Mouse (Mus musculus) v-Abl transformed pro-B cells (cell line): ENCODE data around the gene Asb14.
"Not testable (repeated sequence)": the region's sequence is repeated elsewhere in the genome, so short reads cannot be mapped to it uniquely, and the experiment has no call there.

Experiments used
- in situ Hi-C, 2 experiments: fragments of 400-800 bp; cut with MboI; formaldehyde crosslinking; loops; one replicate each; pipeline ENCODE4 v1.15.1; 2025; ENCODE audit not compliant: unreplicated experiment in 2 of 2

Asb14 gene

DNA sequence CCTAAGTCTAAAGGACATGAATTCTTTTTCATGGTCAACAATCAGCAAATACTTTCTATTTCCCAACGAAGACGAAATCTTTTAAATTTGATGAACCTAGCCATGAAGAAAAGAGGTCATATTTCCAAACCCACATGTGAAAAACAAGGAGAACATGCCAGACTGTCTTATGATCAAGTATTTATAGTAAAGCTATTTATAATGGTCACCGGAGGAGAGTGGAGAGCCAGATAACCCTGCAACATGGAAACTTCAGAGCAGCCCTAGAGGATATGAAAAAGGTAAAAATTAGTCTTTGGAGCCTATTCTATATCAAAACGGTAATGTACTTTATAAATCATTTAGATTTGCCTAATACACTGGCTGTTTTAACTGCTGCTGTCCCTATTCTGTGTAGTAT lies at the start of gene Asb14:
Gene Asb14 (plus strand): TSS at position 166 of the 400 bp plus-strand sequence.
- in situ Hi-C loops = no loop called here

DNA sequence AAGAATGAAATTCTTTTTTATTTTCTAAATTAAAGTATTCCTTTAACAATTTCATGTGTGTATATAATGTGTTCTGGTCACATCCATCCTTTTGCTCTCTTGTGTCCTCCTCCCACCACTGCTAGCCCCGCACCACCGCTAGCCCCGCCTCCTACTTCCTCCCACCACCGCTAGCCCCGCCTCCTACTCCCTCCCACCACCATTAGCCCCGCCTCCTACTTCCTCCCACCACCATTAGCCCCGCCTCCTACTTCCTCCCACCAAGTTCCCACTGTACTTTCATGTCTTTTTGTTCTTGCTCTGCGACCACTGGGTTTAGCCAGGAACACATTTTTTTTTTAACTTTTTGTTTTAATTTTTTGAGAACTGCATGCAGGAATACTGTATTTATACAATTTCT lies 41.3 kb upstream of the Asb14 start:
- in situ Hi-C loops = no loop called here

DNA sequence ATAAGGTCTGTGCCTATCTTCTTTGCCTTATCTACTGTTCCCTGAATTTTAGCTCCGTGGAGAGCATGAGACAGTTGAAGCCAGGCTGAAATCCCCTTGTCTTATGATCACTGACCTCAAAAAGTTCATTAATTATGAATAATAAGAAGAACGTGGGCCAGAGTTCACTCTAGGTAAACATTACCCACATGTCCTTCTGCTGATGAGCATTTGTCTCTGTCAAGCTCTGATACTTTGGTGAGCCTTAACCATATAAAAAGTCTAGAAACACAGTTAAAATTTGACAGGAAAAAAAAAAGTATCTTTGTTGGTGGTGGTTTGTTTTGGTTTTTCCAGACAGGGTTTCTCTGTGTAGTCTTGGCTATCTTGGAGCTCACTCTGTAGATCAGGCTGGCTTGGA lies 40.3 kb upstream of the Asb14 start:
- in situ Hi-C loops = no loop called here

DNA sequence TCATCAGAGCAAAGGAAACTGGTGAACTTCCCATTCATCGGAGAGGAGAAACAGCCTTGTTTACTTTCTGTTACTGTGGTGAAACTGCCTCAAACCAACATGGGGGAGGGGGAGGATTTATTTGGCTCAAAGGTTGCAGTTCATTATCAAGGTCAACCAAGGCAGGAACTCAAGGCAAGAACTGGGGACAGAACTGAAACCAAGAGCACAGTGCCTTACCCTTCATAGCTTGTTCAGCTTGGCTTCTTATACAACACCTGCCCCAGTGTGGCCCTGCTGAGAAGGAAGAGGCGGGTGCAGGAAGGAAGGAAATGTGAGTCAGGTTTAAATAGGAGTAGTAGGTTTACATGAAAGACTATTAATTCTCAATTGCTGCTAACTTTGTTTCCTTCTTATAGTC lies 36.0 kb upstream of the Asb14 start:
- in situ Hi-C loops = no loop called here

DNA sequence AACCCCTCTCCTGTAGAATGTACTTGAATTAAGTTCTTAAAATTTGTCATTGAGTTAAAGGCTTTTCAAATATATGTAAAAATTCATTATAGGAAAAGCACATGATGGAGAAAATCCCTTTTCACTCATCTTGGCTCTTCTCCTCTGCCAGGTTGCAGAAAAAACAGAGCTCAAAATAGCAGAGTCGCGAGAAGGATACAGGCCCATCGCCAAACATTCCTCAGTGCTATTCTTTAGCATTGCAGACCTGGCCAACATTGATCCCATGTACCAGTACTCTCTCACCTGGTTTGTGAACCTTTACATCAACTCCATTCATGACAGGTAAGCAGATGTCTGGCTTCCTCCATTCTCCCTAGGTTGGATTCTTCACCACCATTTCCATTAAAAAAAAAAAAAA lies 35.3 kb upstream of the Asb14 start:
- in situ Hi-C loops = no loop called here

DNA sequence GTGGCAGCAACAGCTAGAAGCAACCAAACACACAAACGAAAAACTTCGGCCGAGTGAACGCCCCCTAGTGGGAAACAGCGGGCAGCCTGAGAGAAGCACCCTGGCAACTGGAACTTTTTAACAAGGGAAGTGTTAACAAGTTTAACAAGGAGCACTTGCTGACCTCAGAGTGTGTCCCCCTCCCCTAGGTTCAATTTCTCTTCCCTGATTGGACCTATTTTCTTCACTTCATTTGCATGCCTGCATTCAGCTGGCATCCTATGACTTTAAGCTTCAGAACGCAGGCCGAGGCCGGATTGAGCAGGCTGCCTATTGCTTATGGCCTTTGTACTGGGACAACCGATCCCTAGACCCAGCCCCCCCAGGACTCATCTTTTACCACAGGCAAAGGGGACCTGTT lies 27.0 kb upstream of the Asb14 start:
- in situ Hi-C loops = no loop called here

DNA sequence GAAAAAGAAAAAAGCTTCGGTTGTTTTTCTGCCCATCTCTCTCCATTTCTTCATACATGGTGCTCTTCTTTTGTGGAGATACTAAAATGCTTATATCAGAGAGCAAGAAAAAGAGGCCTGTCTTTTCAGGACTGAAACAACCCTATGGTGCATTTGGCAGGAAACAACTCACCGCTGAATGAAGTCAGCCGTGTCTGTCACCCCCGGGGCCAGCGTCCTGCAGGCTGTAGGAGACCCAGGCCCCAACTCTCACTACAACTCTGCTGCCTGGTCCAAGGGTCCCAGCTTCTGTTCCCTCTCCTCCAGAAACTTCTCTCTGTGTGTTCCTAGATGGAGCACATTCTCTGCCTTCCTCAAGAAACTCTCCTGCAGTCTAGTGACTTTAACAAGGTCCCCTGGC lies 26.1 kb upstream of the Asb14 start:
- in situ Hi-C loops = no loop called here

DNA sequence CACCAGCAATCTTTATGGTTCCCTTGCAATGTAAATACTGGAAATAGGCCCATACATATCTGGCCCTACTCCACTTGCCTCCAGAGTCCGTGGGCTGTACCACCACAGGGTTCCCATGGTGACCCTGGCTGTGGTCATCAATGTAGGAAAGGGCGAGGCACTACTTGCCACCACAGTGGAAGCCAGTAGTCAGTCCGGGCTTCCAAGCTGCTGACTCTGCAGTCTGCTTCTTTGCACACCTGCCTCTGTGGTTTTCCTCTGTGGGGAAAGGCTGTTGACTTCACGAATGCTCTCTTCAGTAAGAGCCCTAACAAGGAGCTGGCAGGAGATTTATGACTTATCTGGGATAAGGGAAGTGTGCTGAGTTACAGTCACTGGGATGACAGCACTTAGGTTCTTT lies 15.6 kb upstream of the Asb14 start:
- in situ Hi-C loops = no loop called here

DNA sequence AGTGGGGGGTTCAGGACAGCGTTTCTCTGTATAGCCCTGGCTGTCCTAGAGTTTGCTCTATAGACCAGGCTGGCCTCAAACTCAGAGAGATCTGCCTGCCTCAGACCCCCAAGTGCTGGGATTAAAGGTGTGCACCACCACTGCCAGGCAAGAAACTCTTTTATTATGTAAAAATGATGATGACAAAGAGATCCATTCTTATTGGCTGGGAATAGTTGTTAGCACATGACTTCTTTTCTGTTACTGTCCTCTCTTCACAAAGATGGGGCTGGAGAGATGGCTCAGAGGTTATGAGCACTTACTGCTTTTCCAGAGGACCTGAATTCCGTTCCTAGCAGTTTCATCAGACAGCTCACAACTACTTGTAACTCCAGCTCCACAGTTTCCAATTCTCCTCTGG lies 14.4 kb upstream of the Asb14 start:
- in situ Hi-C loops = no loop called here

DNA sequence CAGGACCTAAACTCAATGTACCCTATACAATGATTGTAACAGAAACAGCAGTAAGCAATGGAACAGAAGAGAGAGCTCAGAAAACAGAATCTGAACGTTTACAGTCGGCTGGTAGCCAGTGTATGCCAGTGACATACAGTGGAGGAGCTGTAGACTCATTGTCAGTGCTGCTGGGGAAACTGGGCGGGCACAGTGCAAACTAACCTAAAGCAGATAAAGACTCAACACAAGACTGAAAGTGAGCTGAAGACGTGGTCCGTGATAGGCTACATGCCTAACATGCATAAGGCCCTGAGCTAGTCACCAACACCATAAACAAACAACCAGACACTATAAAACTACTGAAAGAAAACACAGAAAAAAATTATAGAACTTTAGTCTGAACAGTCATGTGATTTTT lies 12.7 kb upstream of the Asb14 start:
- in situ Hi-C loops = no loop called here

DNA sequence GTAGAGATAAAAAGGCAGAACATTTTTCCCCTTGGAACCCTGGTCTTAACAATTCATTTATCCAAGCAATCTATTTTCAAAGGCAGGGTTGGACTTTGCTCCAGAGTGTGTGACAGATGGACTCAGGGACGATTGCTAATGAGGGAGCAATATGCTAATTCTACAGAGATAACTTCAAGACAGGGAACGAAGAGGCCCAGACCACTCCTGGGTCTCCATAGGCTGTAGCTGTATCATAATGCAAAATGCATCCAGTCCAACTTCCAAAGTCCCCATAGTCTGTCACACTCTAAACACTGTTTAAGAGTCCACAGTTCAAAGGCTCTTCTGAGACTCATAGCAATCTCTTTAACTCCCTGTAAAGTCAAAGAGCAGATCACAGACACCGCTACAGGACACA lies 7.1 kb upstream of the Asb14 start:
- in situ Hi-C loops = no loop called here

DNA sequence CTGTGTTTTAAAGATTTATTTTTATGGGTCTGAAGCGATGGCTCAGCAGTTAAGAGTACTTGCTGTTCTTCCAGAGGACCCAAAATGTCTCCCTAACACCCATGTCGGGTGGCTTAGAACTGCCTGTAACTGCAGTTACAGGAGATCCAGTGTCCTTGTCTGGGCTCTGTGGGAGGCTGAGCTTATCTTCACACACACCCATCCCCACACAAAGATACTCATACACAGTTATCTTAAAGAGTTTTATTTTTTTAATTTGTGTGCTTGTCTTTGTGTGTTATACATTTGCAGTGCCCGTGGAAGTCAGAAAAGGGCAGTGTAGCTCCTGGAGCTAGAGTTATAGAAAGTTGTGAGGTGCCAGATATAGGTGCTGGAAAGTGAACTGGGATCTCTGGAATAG lies 3.6 kb upstream of the Asb14 start:
- in situ Hi-C loops = no loop called here

DNA sequence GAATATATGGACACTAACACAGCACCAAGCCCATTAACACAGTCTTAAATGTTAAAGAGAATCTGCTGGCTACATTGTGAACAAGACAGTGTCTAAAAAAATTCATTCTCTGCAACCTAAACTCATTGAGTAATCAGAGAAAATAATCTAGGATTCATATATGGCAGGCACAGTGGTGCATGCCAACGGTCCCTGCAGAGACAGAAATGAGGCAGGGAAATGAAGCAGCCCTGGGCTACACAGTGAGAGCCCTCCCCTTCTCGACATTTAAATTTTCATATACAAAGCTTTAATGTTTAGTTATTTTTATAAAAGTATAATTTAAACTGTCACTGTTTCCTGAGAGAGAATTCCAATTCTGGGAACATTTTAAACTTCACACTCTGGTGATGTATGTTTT lies 5.1 kb downstream of the Asb14 start:
- in situ Hi-C loops = loop anchor here in 1 of 2 experiments (5.0 kb wide), 1 partner anchor 43 kb away; no protein-coding TSS in a partner anchor

DNA sequence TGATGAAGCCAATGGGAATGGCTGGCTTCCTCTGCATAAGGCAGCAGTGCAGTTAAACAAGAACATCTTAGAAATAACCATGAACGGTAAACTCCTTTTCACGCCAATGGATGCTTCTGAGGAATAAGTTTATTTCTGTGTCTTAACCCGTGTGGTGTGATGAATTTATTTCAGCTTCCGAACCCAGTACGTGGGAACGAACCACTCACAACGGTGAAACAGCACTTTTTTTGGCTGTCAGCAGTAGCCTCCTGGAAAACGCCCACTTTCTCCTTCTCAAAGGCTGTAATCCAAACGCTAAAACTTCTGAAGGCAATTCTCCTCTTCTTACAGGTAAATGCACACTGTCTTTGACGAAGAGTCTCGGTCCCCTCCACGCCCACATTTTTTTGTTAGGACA lies 6.5 kb downstream of the Asb14 start:
- in situ Hi-C loops = no loop called here

DNA sequence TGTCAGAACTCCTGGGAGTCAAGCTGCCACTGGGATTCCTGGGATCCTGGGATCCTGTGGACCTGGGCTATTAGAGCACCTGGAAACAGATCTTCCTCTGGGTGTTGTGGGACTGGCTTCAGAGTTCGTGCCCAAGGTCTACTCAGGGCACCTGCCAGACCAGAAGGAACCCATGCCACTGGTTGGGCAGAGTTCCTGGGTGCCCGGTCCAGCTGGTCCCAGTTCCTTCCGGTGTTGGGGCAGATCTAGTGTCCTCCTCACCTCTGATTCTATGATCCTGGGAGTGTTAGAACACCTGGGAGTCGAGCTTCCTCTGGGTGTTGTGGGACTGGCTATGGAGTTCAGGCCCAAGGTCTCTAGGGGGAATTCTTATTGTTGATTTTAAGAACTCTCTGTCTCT lies 13.0 kb downstream of the Asb14 start:
- in situ Hi-C loops = no loop called here

DNA sequence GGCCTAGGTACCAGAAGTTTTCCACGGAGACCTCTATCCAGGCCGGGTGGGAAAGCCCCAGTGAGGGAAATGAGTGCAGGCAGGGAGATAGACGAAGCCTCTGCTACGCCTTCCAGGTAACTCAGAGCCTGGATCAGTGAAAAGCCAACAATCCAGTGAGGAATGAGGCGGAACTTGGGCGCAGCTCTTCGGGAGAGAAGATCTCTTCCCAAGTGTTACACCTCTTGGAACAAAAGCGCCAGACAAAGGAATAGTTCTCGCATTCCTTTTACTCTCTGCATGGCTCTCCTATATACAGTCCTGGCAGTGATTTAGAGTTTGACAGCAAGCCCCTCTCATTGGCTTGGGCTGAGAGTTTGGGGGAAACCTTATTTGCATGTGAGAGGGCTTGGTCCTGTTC lies 16.1 kb downstream of the Asb14 start:
- in situ Hi-C loops = not testable (repeated sequence)

DNA sequence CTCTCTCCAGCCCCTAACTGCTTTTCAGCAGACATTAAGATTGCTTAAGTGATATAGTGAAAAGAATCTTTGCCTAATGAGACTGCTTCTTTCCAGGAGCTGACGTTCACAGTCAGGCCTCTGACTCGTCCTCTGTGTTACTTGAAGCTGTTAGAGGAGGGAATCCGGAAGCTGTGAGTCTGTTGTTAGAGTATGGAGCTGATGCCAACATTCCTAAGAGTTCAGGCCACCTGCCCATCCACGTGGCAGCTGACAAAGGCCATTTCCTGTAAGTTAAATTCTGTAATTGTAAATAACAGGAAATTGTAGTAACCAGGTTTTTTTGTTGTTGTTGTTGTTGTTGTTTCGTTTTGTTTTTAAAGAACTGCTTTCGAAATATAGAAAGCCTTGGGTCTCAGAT lies 16.8 kb downstream of the Asb14 start:
- in situ Hi-C loops = no loop called here

DNA sequence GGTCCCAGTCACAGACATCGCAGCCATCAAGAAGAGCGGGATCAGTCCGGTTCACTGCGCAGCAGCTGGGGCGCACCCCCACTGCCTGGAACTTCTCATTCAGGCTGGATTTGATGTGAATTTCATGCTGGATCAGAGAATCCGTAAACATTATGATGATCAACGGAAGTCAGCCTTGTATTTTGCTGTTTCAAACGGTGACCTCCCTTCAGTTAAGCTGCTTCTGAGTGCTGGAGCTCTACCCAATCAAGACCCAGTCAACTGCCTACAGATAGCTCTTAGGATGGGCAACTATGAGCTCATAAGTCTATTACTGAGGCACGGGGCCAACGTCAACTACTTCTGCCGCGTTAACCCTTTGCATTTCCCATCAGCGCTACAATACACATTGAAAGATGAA lies 17.5 kb downstream of the Asb14 start:
- in situ Hi-C loops = no loop called here

DNA sequence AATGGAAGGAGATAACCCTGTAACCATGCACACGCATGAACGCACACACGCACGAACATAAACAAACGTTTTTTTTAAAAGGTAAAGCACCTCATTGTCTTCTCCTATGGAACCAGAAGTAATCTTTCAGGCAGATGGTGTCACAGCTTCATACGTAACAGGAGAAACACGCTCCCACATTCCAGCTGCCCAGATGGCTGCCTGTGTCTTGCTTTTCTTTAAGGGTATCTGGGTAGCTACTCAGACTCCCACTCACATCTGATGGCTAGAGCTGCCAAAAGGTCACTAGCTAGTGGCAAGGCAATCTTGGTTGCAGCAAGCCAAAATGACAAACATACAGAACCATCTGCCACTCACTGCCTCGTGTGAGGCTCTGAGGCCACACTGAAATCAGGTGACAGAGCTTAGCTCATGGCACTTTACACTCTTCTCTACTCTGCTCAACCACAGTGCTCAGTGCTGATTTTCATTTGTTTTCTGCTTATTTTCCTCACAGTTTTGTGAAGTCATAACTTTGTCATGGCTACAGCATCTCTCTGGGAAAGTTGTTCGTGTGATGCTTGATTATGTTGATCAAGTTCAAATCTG lies 19.4 kb downstream of the Asb14 start:
- in situ Hi-C loops = no loop called here

DNA sequence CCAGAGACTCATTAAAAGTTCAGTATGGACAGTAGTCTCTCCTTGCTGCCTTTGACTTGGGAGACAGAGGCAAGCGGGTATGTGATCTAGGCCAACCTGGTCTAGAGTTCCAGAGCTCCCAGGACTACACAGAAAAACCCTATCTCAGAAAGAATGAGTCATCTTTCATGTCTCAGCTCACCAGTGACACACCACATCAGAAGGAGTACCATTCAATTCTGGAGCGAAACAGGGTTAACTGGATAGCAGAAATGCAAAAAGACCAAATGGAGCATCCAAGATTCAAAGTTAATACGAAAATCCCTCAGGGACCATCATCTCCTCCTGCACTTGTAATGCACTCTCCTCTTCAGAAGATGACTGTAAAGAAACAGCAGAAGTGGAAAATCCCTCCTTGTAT lies 25.0 kb downstream of the Asb14 start:
- in situ Hi-C loops = no loop called here

DNA sequence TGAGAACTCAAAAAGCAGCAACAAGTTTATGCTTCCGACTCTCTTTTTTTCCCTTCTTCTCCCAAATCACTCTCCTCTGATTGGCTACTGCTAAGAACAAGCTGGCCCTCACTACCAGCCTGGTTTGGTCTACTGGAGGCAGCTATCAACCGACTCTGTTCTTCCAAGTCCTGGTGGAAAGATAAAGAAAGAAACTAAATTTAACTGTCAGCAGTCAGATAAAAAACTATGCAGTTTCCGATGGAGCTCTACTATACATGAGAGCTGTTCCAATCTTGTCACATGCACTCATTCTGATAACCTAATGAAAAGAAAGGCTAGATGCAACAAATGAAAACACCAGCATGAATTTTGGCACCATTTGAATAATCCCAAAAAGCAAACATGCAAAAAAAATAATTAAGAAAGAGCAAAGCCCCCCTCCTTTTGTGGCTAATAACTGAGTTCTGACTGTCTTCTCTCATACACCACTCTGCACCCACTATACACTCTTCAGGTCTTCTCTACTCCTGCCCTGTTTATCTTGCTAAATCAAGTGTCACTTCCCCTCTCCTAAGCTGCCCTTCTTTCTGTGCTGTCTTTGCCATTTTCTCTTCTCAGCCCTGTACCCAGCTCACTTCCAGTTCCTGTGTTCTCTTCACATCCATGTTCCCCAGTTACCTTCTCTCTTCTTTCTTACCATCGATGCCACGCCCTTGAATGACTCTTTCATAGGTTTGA lies 29.5 kb downstream of the Asb14 start:
- in situ Hi-C loops = no loop called here

DNA sequence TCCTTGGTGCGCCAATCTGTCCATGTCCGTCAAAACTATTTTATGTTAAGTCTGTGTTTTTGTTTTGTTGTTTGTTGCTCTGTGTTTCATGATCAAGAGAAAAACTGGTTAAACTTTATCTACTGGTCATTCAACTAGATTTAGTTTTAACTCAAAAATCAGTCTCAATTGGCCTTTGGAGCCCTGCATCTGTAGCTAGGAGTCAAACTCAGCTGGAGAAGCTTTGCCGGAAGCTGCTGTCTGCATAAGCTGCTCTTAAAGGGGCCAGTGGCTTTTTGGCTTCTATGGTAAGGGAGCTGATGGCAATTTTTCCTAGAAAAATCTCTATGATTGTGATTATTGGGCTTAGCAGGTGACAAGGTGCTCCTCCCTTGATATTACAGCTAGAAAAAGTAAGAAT lies 40.5 kb downstream of the Asb14 start:
- in situ Hi-C loops = no loop called here

DNA sequence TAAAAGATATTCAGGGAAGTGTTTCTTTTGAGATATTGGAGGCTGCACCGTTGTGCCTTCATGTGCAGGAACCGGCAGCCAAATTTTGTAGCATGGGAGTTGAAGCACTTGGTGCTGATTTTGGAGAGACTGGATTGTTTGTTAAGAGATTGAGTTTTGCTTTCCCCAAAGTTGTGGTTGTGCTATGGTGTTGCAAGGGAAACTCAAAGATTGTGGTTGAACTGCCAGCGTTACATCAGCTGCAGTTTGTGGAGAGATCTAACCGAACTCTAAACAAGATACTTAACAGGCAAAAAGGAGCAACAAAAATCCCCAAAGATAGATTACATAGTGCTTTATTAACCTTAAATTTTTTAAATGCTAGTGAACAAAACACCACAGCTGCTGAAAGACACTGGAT lies 41.2 kb downstream of the Asb14 start:
- in situ Hi-C loops = no loop called here
